Mouse (Mus musculus): ENCODE measurements around the gene H2-Ob.

Gene H2-Ob

GRCm38 (mm10) chr17:34240916-34241315 is 2.2 kb downstream of the H2-Ob start:
- 85% methylated on average over 6 of the region's 6 CpGs for WGBS

DNA sequence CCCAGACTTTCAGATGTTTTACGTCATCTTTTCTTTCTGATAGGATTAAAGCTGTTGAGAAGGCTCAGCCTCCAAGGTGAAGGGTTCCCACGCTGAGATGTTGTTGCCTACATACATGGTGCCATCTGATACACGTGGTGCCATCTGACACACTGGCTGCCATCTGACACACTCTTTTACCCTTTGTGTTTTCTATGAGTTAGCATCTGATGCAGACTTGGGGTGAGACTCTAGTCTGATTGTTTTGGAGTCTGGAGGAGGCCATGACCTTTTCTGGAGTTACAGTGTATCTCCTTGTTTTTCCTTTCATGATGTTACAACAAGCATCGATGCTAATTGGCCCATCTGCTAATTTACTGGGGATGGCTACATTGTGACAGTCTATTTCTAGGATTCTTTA is 6.0 kb downstream of the H2-Ob start:
- 80% methylated on average over 4 of the region's 4 CpGs for WGBS

- WGBS: 88% methylated on average over 3 of the region's 3 CpGs
Observed at GRCm38 (mm10) chr17:34247047-34247446, 8.3 kb downstream of the H2-Ob start.

DNA sequence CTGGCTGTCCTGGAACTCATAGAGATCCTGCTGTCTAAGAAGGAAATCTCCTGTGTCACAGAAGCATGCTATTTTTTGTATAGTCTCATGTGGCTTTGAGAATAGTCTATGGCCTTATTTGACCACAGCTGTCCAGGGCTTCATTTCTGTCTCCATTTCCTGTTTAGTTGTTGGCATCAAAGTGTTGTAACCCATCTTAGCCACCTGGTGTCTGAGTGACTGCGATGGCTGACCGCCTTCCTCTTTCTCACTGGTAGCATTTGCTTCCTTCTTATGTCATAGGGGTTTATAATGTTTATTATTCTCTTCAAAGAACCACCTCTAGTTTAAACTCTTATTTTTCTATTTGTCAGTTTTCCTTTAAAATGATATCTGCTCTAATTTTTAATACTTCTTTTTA is 10.1 kb downstream of the H2-Ob start:
- 79% methylated on average over 2 of the region's 2 CpGs for WGBS

GRCm38 (mm10) chr17:34249361-34249760 is 10.7 kb downstream of the H2-Ob start:
- 45% methylated on average over 3 of the region's 3 CpGs for WGBS

- 14% methylated on average over 4 of the region's 4 CpGs for WGBS
Observed at GRCm38 (mm10) chr17:34249878-34250277, 11.2 kb downstream of the H2-Ob start.

DNA sequence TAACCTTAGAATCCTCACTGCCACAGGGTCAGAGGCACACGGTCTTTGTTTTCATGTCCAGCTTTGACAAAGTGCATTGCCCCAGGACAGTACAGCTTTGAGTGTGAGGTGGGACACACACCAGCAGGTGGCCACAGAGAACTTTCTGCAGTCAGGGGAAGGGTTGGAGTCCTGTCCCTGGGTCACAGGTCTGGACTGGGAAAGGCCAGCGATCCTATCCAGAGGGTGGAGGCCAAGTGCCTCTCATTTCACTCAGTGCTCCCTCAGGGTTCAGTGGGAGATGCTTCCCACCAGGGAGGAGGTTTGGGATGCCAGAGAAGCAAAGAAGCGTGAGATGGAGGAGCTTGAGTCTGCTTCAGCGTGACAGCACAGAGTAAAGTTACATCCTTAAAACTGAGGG is 13.0 kb downstream of the H2-Ob start:
- 61% methylated on average over 4 of the region's 4 CpGs for WGBS

GRCm38 (mm10) chr17:34256501-34256900 is 17.8 kb downstream of the H2-Ob start:
- WGBS: 81% methylated on average over 5 of the region's 5 CpGs

- WGBS: 70% methylated on average over 11 of the region's 11 CpGs
Observed at GRCm38 (mm10) chr17:34257594-34258375, 19.1 kb downstream of the H2-Ob start, which contains the start of gene H2-Ab1. Gene H2-Ab1, plus strand, starts transcription at chr17:34257689.

DNA sequence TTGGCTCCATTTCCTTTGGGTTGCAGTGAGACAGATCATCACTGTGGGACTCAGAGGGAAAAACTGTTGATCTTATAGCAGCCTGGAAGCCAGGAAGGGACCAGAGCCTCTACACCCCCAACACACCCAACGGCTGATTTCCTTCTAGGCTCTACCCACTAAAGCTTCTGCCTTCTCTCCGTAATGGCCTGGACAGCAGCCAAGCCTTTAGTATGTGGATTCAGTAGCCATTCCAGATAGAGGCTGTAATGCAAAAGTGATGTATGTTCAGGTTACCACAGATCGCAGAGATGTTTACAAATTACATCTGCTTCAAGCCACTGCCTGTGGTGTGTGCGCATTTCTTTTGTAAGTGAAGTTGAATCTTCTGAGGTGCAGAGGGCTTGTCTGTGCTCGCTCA is 21.8 kb downstream of the H2-Ob start:
- WGBS: 63% methylated on average over 5 of the region's 5 CpGs

DNA sequence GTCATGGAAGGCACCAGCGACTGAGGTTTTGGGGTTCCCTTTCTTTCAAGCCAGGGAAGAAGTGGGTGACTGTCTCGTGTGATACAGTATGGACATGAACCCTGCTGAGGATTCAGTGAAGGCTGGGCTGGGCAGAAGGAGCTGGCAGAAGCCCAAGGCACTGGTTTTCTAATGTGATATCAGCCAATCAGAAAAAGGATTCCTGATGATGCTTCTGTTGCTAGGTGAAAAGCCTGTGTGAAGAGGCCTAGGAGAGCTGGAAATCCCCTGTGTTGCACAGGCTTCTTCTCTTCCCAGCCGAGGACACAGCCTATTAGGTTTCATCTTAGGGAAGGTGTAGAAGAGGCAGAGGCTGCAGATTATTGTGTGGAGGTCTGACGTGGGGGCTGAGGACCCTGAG is 22.8 kb downstream of the H2-Ob start:
- WGBS: 37% methylated on average over 4 of the region's 4 CpGs

GRCm38 (mm10) chr17:34263068-34263467 is 24.4 kb downstream of the H2-Ob start:
- 3% methylated on average over 8 of the region's 8 CpGs for WGBS

- 15% methylated on average over 14 of the region's 14 CpGs for WGBS
Observed at GRCm38 (mm10) chr17:34263811-34264371, 25.2 kb downstream of the H2-Ob start.

GRCm38 (mm10) chr17:34264452-34265351 is 26.0 kb downstream of the H2-Ob start:
- 3% methylated on average over 93 of the region's 93 CpGs for WGBS

- WGBS: 80% methylated on average over 2 of the region's 2 CpGs
Observed at GRCm38 (mm10) chr17:34268262-34268661, 29.6 kb downstream of the H2-Ob start.

GRCm38 (mm10) chr17:34268748-34269147 is 30.0 kb downstream of the H2-Ob start:
- WGBS: 90% methylated on average over 2 of the region's 2 CpGs

DNA sequence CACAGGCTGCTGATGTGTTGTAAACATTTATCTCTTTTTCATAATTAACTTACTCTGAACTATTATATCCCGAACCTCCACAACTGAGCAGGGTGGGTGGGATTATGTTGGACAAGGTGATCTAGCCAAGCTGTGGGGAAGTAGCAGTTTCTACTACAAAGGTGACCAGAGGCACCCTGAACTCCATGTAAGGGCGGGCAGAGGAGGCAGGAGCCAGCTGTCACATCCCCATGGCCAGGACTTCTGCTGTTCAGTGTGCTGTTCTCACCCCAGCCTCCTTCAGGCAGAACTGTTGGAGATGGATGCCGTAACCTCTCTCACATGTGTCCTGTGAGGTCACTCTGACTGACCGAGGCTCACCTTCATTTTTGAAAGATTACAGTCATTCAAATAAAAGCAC is 31.1 kb downstream of the H2-Ob start:
- WGBS: 83% methylated on average over 4 of the region's 4 CpGs

- 81% methylated on average over 2 of the region's 2 CpGs for WGBS
Observed at GRCm38 (mm10) chr17:34270230-34270629, 31.5 kb downstream of the H2-Ob start.

DNA sequence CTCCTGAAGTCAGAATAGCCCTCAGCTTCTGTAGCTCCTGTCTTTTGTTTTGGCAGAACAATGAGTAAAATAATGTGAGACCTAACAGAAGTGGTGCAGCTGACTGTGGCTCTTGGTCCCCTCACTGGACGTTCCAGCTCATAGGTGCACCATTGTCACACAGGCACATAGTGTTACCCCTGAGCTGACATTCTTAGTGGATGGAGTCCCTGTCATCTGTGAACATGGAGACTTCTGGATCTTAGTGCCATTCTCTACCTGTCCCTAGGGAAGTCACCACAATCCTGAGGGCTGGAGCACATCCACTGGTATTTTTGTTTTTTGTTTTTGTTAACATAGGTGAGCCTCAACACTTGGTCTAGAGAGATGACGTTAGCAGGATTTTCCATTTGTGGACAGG is 32.2 kb downstream of the H2-Ob start:
- WGBS: 86% methylated on average over 2 of the region's 2 CpGs

GRCm38 (mm10) chr17:34272102-34272501 is 33.4 kb downstream of the H2-Ob start:
- WGBS: 97% methylated on average over 1 of the region's 1 CpGs

DNA sequence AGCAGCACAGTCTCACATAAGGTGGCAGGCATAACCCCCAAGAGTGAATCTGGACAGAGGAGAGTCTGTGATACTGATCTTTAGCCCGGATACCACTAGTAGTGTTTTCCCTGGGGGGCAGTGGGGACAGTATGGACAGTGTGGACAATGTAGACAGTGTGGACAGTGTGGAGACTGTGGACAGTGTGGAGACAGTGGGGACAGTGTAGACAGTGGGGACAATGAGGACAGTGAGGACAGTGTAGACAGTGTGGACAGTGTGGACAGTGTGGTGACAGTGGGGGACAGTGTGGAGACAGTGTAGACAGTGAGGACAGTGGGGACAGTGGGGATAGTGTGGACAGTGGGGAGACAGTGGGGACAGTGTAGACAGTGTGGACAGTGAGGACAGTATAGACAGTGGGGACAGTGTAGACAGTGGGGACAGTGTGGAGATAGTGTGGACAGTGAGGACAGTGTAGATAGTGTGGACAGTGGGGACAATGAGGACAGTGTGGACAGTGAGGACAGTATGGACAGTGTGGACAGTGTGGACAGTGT is 41.9 kb downstream of the H2-Ob start:
- 86% methylated on average over 1 of the region's 1 CpGs for WGBS

GRCm38 (mm10) chr17:34281836-34282235 is 43.1 kb downstream of the H2-Ob start:
- 71% methylated on average over 1 of the region's 1 CpGs for WGBS

Measured in cerebral cortex, adult 2 months (tissue).